Mouse (Mus musculus): ENCODE data around the gene Pet100.

Pet100 gene

GRCm38 (mm10) chr8:3625445-3625844, 4.1 kb downstream of the Pet100 start, which contains the start of gene Pcp2:
TSS of gene Pcp2 (minus strand) at chr8:3625545.
- DNase-seq (ENCODE audit: low read depth, low spot score), result no peak

- no peak for DNase-seq (ENCODE audit: low read depth, low spot score)
Observed at GRCm38 (mm10) chr8:3626971-3627370, 5.6 kb downstream of the Pet100 start.

GRCm38 (mm10) chr8:3628014-3628413, 6.7 kb downstream of the Pet100 start:
- DNase-seq (ENCODE audit: low read depth, low spot score), result no peak

DNA sequence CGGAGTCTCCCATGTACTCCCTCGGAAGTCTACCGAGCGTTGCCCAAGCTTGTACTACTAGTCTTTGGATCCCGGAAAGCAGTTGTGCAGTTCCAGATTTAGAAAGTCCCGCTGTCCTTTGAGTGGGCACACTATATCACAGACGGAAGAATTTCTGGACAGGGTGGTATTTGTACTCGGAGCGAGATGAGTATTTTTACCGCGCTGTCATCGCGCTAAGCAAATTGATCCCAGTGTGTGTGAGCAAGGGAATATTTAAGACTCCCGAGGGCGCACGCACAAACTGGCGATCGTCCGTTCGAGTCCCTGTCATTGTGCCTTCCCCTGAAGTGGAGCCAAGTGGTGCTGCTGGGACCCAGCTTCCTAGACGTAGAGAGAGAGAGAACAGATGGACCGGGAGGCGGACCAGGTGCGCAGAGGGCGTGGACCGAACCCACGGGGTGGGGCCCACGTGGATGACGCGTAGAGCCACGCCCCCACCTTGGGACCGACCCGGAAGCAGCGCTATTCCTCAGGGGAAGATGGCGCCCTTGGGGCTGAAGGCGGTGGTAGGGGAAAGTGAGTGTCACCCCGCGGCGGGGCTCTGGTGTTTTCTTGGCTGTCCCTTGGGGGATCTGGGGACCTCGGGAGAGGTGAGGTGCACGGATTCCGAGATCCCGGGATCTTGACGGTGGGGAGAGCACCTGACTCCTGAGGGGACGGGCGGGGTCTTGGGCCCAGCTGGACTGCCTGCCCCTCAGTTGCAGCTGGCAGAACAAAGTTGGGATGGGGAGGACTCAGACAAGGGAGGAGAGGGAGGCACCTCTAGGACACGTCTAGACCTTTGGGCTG, 9.5 kb downstream of the Pet100 start, which contains the start of gene Stxbp2:
TSS of gene Stxbp2 (plus strand) at position 309 of the 831 bp plus-strand sequence.
- DNase-seq (ENCODE audit: low read depth, low spot score), result peak; percentile 72

- peak; percentile 13 for DNase-seq (ENCODE audit: low read depth, low spot score)
Observed at GRCm38 (mm10) chr8:3631478-3631875, 10.1 kb downstream of the Pet100 start.

GRCm38 (mm10) chr8:3645804-3646203, 24.5 kb downstream of the Pet100 start:
- no peak for DNase-seq (ENCODE audit: low read depth, low spot score)

GRCm38 (mm10) chr8:3646824-3647531, 25.6 kb downstream of the Pet100 start:
- no peak for DNase-seq (ENCODE audit: low read depth, low spot score)

- no peak for DNase-seq (ENCODE audit: low read depth, low spot score)
Observed at GRCm38 (mm10) chr8:3647561-3647960, 26.2 kb downstream of the Pet100 start.

GRCm38 (mm10) chr8:3648268-3648667, 26.9 kb downstream of the Pet100 start:
- DNase-seq (ENCODE audit: low read depth, low spot score), result no peak

GRCm38 (mm10) chr8:3648990-3649389, 27.6 kb downstream of the Pet100 start:
- DNase-seq (ENCODE audit: low read depth, low spot score), result no peak

DNA sequence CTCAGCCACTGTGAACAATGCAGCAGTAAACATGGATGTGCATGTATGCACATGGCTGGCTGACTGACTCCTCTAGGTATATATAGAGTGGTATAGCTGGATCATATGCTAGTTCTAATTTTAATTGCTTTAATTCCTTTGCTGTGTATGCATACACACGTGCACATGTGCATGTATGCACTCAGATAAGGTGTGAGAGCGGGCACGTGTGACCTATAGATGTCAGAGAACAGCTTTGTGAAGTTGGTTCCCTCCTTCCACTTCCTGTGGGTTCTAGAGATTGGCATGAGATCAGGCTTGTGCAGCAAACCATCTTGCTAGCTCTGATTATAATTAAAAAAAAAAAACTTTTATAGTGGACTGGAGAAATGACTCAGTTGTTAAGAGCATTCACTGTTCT, 31.5 kb downstream of the Pet100 start:
- no peak for DNase-seq (ENCODE audit: low read depth, low spot score)

DNA sequence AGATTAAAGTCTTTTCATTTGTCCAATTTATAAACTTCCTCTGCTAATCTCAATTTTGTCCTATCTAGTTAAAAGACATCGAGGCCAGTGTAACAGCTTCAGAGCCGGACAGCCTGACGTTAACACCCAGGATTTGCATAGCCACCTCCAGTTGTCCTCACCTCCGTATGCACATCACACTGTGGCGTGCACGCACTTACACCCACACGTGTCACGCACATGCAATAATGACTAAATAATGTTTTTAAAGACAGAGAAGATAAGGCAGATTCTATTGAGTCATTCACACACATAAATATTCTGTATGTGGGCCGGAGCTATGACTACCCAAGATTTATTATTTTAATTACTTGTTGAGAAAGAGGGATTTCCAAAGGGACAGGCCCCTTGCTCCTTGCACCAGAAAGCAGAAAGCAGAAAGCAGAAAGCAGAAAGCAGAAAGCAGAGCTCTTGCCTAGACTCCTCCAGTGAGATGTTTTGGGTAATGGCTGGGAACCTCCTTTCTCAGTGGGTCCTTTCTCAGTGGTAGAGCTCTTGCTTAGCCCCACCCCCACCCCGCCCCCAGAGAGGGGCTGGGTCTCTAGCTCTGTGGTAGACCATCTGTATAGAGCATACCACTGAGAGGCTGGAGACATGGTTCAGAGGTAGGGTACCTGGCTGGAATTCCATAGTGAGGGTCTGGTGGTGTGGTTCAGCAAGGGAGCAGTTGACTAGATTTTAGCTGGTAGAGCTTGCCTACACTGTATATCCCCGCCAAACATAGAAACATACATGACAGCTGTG, 33.6 kb downstream of the Pet100 start:
- DNase-seq (ENCODE audit: low read depth, low spot score), result no peak

DNA sequence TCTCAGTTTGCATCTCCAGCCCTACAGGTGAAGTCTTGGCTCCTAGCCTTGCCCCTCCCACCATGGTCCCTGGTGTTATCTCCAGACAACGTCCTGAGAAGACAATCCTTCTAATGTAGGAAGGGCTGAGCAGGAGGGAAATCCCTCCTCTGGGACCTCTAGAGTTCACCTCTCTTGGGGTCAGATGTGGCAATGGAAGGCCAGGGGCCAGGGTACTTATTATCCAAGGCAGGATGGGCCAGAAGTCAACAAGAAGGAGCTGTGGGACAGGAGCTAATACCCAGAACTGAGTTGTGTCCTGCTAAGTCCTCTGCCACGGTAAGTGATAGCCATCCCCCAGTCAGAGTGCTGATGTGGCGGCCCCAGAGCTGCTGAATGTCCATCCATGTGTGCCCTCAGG, 34.2 kb downstream of the Pet100 start, which contains the start of gene Retn:
TSS of gene Retn (plus strand) at position 245 of the 400 bp plus-strand sequence.
- DNase-seq (ENCODE audit: low read depth, low spot score), result no peak

DNA sequence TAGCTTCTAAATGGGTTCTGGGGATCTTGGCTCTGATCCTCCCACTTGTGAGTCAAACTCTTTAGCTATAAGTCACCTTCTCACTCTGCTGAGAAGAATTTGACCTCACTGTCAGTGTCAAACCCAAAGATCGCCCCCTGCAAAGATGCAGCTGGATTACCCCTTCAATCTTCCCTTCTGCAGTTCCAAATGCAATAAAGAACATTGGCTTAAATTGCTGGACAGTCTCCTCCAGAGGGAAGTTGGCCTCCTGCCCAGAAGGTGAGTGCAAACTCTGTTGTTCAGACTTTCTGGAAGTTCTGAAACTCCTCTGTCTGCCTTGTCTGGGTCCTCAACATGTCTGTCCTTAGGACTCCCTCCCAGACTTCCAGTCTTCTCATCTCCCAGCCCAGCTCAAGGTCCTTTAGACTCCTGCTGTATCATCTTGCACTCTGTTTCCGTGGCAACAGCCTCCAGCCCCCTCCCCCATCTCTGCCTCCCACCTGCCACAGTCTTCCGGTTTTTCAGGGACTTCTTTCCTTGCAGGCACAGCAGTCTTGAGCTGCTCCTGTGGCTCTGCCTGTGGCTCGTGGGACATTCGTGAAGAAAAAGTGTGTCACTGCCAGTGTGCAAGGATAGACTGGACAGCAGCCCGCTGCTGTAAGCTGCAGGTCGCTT, 35.5 kb downstream of the Pet100 start:
- DNase-seq (ENCODE audit: low read depth, low spot score), result no peak

DNA sequence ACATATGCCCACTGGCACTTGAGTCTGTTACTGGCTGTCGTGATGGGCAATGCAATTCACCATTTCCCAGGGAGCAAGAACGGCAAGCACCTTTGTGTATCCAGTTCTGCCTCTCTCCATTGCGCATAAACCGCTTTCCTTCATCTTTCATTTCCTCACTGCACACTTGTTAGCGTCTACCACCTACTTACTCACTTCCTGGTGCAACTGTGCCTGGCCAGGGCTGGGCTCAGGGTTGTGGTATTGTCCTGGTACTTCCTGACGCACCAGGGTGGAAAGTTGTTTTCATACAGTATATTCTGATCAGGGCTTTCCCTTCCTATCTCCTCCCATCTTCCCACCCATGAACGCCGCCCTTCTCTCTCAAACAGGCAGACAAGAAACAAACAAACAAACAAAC, 39.5 kb downstream of the Pet100 start:
- DNase-seq (ENCODE audit: low read depth, low spot score), result no peak

- DNase-seq (ENCODE audit: low read depth, low spot score), result no peak
Observed at GRCm38 (mm10) chr8:3664405-3664804, 43.1 kb downstream of the Pet100 start.

DNA sequence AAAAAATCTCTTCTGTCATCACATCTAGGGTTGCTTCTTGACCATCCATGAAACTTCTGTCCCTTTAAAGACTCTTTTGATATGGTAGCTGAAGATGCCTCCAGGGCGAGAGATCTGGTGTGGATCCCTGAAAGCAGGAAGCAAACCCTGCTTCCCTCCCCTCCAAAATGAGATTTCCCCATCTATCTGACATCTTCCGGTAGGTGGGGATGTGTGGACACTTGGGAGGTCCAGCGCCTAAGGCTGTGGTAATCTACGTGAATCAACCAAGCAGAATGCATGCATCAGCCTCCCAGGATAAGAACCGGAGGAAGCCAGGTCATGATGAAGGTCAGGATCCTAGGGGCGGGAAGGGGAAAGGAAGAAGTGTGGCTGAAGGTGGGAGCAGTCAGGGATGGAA, 44.2 kb downstream of the Pet100 start, which contains the start of gene Mcemp1:
TSS of gene Mcemp1 (plus strand) at position 248 of the 400 bp plus-strand sequence.
- no peak for DNase-seq (ENCODE audit: low read depth, low spot score)

GRCm38 (mm10) chr8:3670388-3670787, 49.0 kb downstream of the Pet100 start:
- no peak for DNase-seq (ENCODE audit: low read depth, low spot score)

GRCm38 (mm10) chr8:3671980-3672491, 50.7 kb downstream of the Pet100 start, which contains the start of gene Fcor:
TSS of gene Fcor (minus strand) at chr8:3672362.
- peak; percentile 42 for DNase-seq (ENCODE audit: low read depth, low spot score)

- no peak for DNase-seq (ENCODE audit: low read depth, low spot score)
Observed at GRCm38 (mm10) chr8:3674671-3675070, 53.3 kb downstream of the Pet100 start.

All from c-Kit-negative CD71-positive TER-119-positive erythroid progenitor cells, embryonic 14.5 days (primary cell).